Mouse (Mus musculus): ENCODE measurements around the gene Ranbp3.

DNA sequence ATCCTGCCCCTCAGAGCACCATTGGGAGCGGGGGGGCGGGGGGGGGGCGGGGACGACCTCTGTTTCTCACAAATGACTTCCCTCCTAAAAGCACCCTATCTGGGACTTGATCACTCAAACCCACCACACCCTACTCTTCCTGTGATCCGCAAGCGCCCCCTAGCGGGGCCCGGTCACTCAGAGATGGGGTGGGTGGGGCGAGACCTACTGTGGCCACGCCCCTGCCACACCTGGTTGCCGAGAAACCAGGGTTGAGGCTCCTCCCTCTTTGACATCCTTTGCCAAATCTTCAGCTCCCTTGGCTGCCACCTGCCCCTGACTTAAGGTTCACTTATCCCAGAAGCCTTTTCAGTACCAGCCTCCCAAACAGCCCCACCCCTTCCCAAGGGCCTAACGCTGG lies 85.0 kb downstream of the Ranbp3 start:
- no peak for TF ChIP-seq POLR2A (IDR thresholded peaks at IDR 0.05; ENCODE audit: control insufficient read depth in 1 of 2, insufficient read depth in 1 of 2, low read depth in 1 of 2, low read length in 2 of 2, poor library complexity in 1 of 2)
- peak; percentile 38 to 91 (median 67) for TF ChIP-seq CTCF (IDR thresholded peaks at IDR 0.05 in 2 of 3, conservative IDR thresholded peaks at IDR 0.05 in 1 of 3; ENCODE audit: control insufficient read depth in 1 of 3, insufficient read depth in 1 of 3, low read depth in 2 of 3, low read length in 3 of 3, poor library complexity in 1 of 3, severe bottlenecking in 1 of 3)
- TF ChIP-seq HCFC1 (IDR thresholded peaks at IDR 0.05; ENCODE audit: low read depth, low read length), result peak; percentile 45; the same call in 1 of the 2 replicates
- TF ChIP-seq UBTF (IDR thresholded peaks at IDR 0.05; ENCODE audit: borderline replicate concordance, insufficient read depth, low read depth, low read length), result no peak
- TF ChIP-seq E2F4 (IDR thresholded peaks at IDR 0.05; ENCODE audit: borderline replicate concordance, low read depth, low read length), result no peak
- TF ChIP-seq MYC (IDR thresholded peaks at IDR 0.05; ENCODE audit: low read depth, low read length), result no peak
- no peak for TF ChIP-seq CHD1 (IDR thresholded peaks at IDR 0.05; ENCODE audit: low read depth, low read length)
- TF ChIP-seq MAZ (IDR thresholded peaks at IDR 0.05; ENCODE audit: low read depth, low read length), result peak; percentile 62
- TF ChIP-seq MAFK (IDR thresholded peaks at IDR 0.05; ENCODE audit: borderline replicate concordance, low read depth, low read length), result no peak
- TF ChIP-seq CHD2 (IDR thresholded peaks at IDR 0.05; ENCODE audit: low read length), result no peak
- TF ChIP-seq JUND (IDR thresholded peaks at IDR 0.05; ENCODE audit: low read depth, low read length), result no peak
- no peak for TF ChIP-seq POLR2AphosphoS5 (IDR thresholded peaks at IDR 0.05; ENCODE audit: borderline replicate concordance, low read depth, low read length)
- no peak for TF ChIP-seq BHLHE40 (IDR thresholded peaks at IDR 0.05; ENCODE audit: borderline replicate concordance, low read depth, low read length)
- no peak for TF ChIP-seq MYB (IDR thresholded peaks at IDR 0.05; ENCODE audit: low read depth, low read length)

Data from MEL (cell line).